Mouse (Mus musculus) neural tube, embryonic 13.5 days (tissue): ENCODE data around the gene Ube2d1. TPM values are rescaled to one million over a fixed set of nuclear protein-coding genes. Genes with fewer than 3 reads are reported as not detected.

Source experiments
- ATAC-seq: fragments of 200-750 bp; cut with Nextera tagmentation; 2 replicates; pipeline ENCODE4 v1.8.0; 2017; ENCODE audit warnings: low read depth, mild to moderate bottlenecking, moderate TSS enrichment, moderate library complexity
- H3K27ac ChIP-seq: fragments of 300-500 bp; sonication (generic); replicated peaks from 2 replicates; pipeline ENCODE4 v1.5.1; 2015; ENCODE audit warnings: moderate library complexity, mild to moderate bottlenecking, inconsistent platforms
- H3K27me3 ChIP-seq: fragments of 300-500 bp; sonication (generic); 2 replicates; pipeline ENCODE4 v1.6.1; 2015; ENCODE audit warnings: mild to moderate bottlenecking, inconsistent platforms
- H3K36me3 ChIP-seq: fragments of 300-500 bp; sonication (generic); 2 replicates; pipeline ENCODE4 v1.6.1; 2015; ENCODE audit warnings: mild to moderate bottlenecking, inconsistent platforms
- H3K4me1 ChIP-seq: fragments of 300-500 bp; sonication (generic); replicated peaks from 2 replicates; pipeline ENCODE4 v1.6.1; 2015; ENCODE audit warnings: inconsistent platforms
- H3K4me2 ChIP-seq: fragments of 300-500 bp; sonication (generic); 2 replicates; pipeline ENCODE4 v1.6.1; 2015; ENCODE audit warnings: inconsistent platforms, mild to moderate bottlenecking, moderate library complexity
- H3K4me3 ChIP-seq: fragments of 300-500 bp; sonication (generic); 2 replicates; pipeline ENCODE4 v1.5.1; 2015; ENCODE audit warnings: mild to moderate bottlenecking, inconsistent platforms
- H3K9ac ChIP-seq: fragments of 300-500 bp; sonication (generic); 2 replicates; pipeline ENCODE4 v1.6.1; 2015; ENCODE audit warnings: moderate library complexity, mild to moderate bottlenecking, inconsistent platforms
- H3K9me3 ChIP-seq: fragments of 300-500 bp; sonication (generic); 2 replicates; pipeline ENCODE4 v1.6.1; 2016; ENCODE audit warnings: inconsistent platforms
- WGBS: fragments of 180-500 bp; shearing (Covaris S2); methylation state at CpG from one replicate; pipeline ENCODE4 v1.1.7; 2015; 5-methylcytosine and 5-hydroxymethylcytosine counted together
- polyA plus RNA-seq: library from polyadenylated mRNA; unstranded; fragments of >200 nt; fragmentation: Nextera tagmentation; extraction: Ambion mirVana; gene quantifications from 2 replicates; pipeline ENCODE4 v1.2.1, GENCODE M21; 2015

Ube2d1 gene
- polyA plus RNA-seq, 1 experiment from 2014 or later, result 200 TPM

DNA sequence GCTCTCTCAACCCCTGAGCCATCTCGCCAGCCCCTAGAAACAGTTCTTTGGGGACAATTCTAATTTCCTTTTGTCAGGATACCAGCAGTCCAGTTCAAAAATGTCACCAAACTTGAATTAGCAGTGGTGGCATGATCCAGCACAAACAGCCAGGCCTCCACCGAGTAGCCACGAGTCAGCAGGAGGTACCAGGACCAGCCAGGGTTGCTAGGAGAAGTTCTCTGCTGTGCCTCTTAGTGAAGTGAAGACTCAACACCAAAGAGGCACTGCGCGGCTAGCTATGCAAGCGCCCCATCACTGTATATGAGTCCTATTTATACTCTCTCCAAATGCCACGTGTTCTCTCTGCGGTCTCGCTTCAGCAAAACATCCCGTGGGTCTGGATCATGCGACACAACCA lies 31.0 kb upstream of the Ube2d1 start:
- no peak for ATAC-seq
- 76% methylated on average over 11 of the region's 11 CpGs for WGBS
- H3K27me3 ChIP-seq, result no peaks in the 10 kb centered on the region
- no peaks in the 10 kb centered on the region for H3K36me3 ChIP-seq
- no peak overlapping the region for H3K27ac ChIP-seq
- no peak overlapping the region for H3K9ac ChIP-seq
- no peaks in the 10 kb centered on the region for H3K4me1 ChIP-seq
- no peaks in the 10 kb centered on the region for H3K9me3 ChIP-seq
- H3K4me2 ChIP-seq, result no peak overlapping the region
- H3K4me3 ChIP-seq, result no peak overlapping the region

GRCm38 (mm10) chr10:71314596-71314995 lies 29.5 kb upstream of the Ube2d1 start:
- WGBS, result 79% methylated on average over 3 of the region's 3 CpGs
- Histone ChIP-seq H3K27ac (no peak overlapping the region), H3K36me3 (no peaks in the 10 kb centered on the region), H3K4me2 (no peak overlapping the region), H3K4me3 (no peak overlapping the region), H3K4me1 (no peaks in the 10 kb centered on the region), H3K9ac (no peak overlapping the region), H3K27me3 (no peaks in the 10 kb centered on the region), H3K9me3 (no peaks in the 10 kb centered on the region)
- no peak for ATAC-seq

GRCm38 (mm10) chr10:71310288-71310687 lies 25.2 kb upstream of the Ube2d1 start:
- no peak overlapping the region for H3K9ac ChIP-seq
- H3K27ac ChIP-seq, result no peak overlapping the region
- H3K4me1 ChIP-seq, result no peaks in the 10 kb centered on the region
- H3K4me3 ChIP-seq, result no peak overlapping the region
- no peaks in the 10 kb centered on the region for H3K9me3 ChIP-seq
- no peaks in the 10 kb centered on the region for H3K27me3 ChIP-seq
- 59% methylated on average over 3 of the region's 3 CpGs for WGBS
- no peak overlapping the region for H3K4me2 ChIP-seq
- no peak for ATAC-seq
- no peaks in the 10 kb centered on the region for H3K36me3 ChIP-seq

DNA sequence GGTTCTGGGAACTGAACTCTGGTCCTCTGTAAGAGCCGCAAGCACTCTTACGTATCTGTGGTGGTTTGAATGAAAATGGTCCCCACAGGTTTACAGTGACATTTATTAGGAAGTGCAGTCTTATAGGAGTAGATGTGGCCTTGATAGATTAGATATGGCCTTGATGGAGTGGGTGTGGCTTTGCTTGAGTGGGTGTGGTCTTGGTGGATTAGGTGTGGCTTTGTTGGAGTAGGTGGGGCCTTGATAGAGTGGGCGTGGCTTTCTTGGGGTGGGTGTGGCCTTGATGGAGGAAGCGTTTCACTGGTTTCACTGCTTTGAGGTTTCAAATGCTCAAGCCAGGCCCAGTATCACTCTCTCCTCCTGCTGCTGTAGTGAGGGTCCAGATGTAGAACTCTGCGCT lies 23.1 kb upstream of the Ube2d1 start:
- Histone ChIP-seq H3K4me1 (no peaks in the 10 kb centered on the region), H3K4me3 (no peak overlapping the region), H3K27me3 (no peaks in the 10 kb centered on the region), H3K9me3 (no peaks in the 10 kb centered on the region), H3K27ac (no peak overlapping the region), H3K36me3 (no peaks in the 10 kb centered on the region), H3K4me2 (no peak overlapping the region), H3K9ac (no peak overlapping the region)
- 91% methylated on average over 5 of the region's 5 CpGs for WGBS
- ATAC-seq, result no peak

GRCm38 (mm10) chr10:71306759-71307158 lies 21.7 kb upstream of the Ube2d1 start:
- Histone ChIP-seq H3K9me3 (no peaks in the 10 kb centered on the region), H3K9ac (no peak overlapping the region), H3K4me3 (no peak overlapping the region), H3K4me1 (no peaks in the 10 kb centered on the region), H3K27ac (no peak overlapping the region), H3K4me2 (peak overlapping the region; percentile 43), H3K27me3 (no peaks in the 10 kb centered on the region), H3K36me3 (no peaks in the 10 kb centered on the region)
- WGBS, result 74% methylated on average over 6 of the region's 6 CpGs
- no peak for ATAC-seq

DNA sequence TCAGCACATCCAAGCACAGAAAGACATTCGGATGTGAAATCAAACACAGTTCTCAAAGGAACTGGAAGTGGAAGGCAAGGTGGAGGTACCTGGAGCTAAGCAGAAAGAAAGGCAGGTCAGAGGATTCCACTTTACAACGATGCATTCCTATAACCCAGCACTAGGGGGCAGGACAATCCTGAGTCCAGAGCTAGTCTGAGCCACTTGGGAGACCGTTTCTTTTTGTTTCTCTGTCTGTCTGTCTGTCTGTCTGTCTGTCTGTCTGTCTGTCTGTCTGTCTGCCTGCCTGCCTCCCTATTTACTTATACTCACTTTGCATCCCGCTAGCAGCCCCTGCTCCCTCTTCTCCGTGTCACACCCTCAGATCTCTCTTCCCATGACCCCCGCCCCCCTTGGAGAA lies 21.1 kb upstream of the Ube2d1 start:
- no peaks in the 10 kb centered on the region for H3K27me3 ChIP-seq
- no peaks in the 10 kb centered on the region for H3K9me3 ChIP-seq
- H3K4me1 ChIP-seq, result no peaks in the 10 kb centered on the region
- H3K4me3 ChIP-seq, result peak overlapping the region; percentile 19; the same call in 1 of the 2 replicates
- H3K36me3 ChIP-seq, result no peaks in the 10 kb centered on the region
- H3K27ac ChIP-seq, result no peak overlapping the region
- H3K9ac ChIP-seq, result 0 out of 2 replicates have a peak overlapping the region, but pooled peaks have one; percentile 43
- 29% methylated on average over 6 of the region's 6 CpGs for WGBS
- H3K4me2 ChIP-seq, result peak overlapping the region; percentile 43
- ATAC-seq, result no peak

GRCm38 (mm10) chr10:71302490-71302889 lies 17.4 kb upstream of the Ube2d1 start:
- Histone ChIP-seq H3K4me1 (no peaks in the 10 kb centered on the region), H3K9me3 (no peaks in the 10 kb centered on the region), H3K9ac (no peak overlapping the region), H3K4me2 (no peak overlapping the region), H3K36me3 (no peaks in the 10 kb centered on the region), H3K4me3 (no peak overlapping the region), H3K27me3 (no peaks in the 10 kb centered on the region), H3K27ac (no peak overlapping the region)
- no peak for ATAC-seq
- WGBS, result 27% methylated on average over 5 of the region's 5 CpGs

DNA sequence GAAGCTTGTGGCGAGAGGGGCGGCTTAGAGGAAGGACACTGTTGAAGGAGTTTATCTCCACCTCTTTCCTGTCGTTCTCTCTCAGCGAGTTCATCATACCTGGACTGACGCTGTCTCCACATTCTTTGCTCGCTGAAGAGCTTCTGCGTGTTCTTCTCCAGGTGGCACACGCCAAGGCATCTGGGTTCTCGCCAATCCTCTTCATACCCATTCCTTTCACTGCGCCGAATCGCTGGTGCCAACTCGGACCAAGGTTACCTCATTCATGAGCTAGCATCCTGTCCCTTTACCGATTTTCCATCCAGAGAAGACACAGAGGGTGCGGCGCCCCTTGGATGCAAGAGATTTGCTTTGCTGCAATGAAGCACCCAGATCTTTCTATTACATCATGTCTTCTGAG lies 15.1 kb upstream of the Ube2d1 start:
- Histone ChIP-seq H3K9ac (no peak overlapping the region), H3K9me3 (no peaks in the 10 kb centered on the region), H3K36me3 (no peaks in the 10 kb centered on the region), H3K27ac (no peak overlapping the region), H3K27me3 (no peaks in the 10 kb centered on the region), H3K4me3 (no peak overlapping the region), H3K4me2 (no peak overlapping the region), H3K4me1 (no peaks in the 10 kb centered on the region)
- 81% methylated on average over 16 of the region's 16 CpGs for WGBS
- no peak for ATAC-seq

DNA sequence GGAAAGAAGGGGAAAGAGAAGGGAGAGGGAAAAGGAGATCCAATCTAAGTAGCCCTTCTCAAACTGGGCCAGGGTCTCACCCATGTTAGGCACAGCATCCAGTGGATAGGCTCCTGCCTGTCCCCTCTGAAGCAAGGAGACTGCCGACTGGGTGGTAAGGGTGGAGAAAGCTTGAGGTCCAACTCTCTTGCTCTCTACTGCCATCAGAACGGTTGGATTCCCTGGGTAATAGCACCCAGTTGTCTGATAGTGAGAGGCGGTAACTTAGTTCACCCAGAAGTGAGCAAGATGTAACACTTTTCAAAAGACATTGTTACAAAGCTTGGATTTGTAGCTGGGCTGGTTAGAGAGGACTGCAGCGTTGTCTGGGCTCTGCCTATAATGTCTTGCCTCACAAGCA lies 8.2 kb upstream of the Ube2d1 start:
- WGBS, result 63% methylated on average over 4 of the region's 4 CpGs
- Histone ChIP-seq H3K27ac (no peak overlapping the region), H3K4me3 (no peak overlapping the region), H3K4me2 (no peak overlapping the region), H3K9ac (no peak overlapping the region), H3K4me1 (peaks cover 6% of the 10 kb centered on the region; the same call in 1 of the 2 replicates), H3K9me3 (no peaks in the 10 kb centered on the region), H3K27me3 (no peaks in the 10 kb centered on the region), H3K36me3 (no peaks in the 10 kb centered on the region)
- no peak for ATAC-seq

DNA sequence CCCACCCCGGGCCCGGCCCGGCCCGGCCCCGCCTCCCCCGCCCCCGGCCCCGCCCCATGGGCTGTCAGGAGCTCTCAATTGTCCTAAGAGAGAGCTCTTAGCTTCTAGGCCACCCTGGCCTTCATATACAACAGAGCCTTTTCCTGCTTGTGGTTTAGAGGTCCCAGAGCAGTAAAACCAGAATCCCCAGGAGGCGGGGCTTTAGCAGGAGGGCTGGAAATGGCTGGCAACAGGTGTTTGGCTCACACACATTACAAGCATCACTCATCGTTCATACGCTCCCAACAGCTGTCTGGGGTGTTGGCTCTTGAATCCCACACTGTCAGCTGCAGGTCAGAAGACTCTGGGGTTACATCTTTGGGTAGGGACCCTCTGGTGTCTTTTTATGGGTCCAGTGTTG lies 7.2 kb upstream of the Ube2d1 start:
- WGBS, result 7% methylated on average over 11 of the region's 11 CpGs
- H3K4me2 ChIP-seq, result peak overlapping the region; percentile 27; the same call in 1 of the 2 replicates
- no peak for ATAC-seq

GRCm38 (mm10) chr10:71291801-71292200 lies 6.7 kb upstream of the Ube2d1 start:
- Histone ChIP-seq H3K36me3 (no peaks in the 10 kb centered on the region), H3K9me3 (no peaks in the 10 kb centered on the region), H3K4me1 (peaks cover 6% of the 10 kb centered on the region; the same call in 1 of the 2 replicates), H3K27me3 (no peaks in the 10 kb centered on the region), H3K4me2 (peak overlapping the region; percentile 27), H3K9ac (no peak overlapping the region), H3K4me3 (no peak overlapping the region), H3K27ac (no peak overlapping the region)
- no peak for ATAC-seq
- WGBS, result 22% methylated on average over 4 of the region's 4 CpGs

More for the DNA sequence above, 7.2 kb upstream of the Ube2d1 start:
- Histone ChIP-seq H3K36me3 (no peaks in the 10 kb centered on the region), H3K27ac (no peak overlapping the region), H3K27me3 (no peaks in the 10 kb centered on the region), H3K4me1 (peaks cover 6% of the 10 kb centered on the region; the same call in 1 of the 2 replicates), H3K9me3 (no peaks in the 10 kb centered on the region), H3K9ac (no peak overlapping the region), H3K4me3 (no peak overlapping the region)

GRCm38 (mm10) chr10:71291179-71291661 lies 6.2 kb upstream of the Ube2d1 start:
- ATAC-seq, result no peak
- peaks cover 6% of the 10 kb centered on the region; the same call in 1 of the 2 replicates for H3K4me1 ChIP-seq
- 8% methylated on average over 3 of the region's 3 CpGs for WGBS
- H3K36me3 ChIP-seq, result no peaks in the 10 kb centered on the region
- no peak overlapping the region for H3K4me3 ChIP-seq
- no peak overlapping the region for H3K4me2 ChIP-seq
- H3K27me3 ChIP-seq, result no peaks in the 10 kb centered on the region
- no peak overlapping the region for H3K9ac ChIP-seq
- no peaks in the 10 kb centered on the region for H3K9me3 ChIP-seq
- no peak overlapping the region for H3K27ac ChIP-seq

GRCm38 (mm10) chr10:71284511-71285125 lies 444 bp downstream of the Ube2d1 start:
- H3K4me3 ChIP-seq, result peak overlapping the region; percentile 97
- H3K27ac ChIP-seq, result peak overlapping the region; percentile 93
- peak; percentile 86 for ATAC-seq
- H3K27me3 ChIP-seq, result no peaks in the 10 kb centered on the region
- peak overlapping the region; percentile 70 for H3K4me2 ChIP-seq
- H3K36me3 ChIP-seq, result no peaks in the 10 kb centered on the region
- peaks cover 50% of the 10 kb centered on the region for H3K4me1 ChIP-seq
- H3K9me3 ChIP-seq, result no peaks in the 10 kb centered on the region
- under 1% methylated on average over 39 of the region's 41 CpGs for WGBS
- H3K9ac ChIP-seq, result peak overlapping the region; percentile 99
